Mouse (Mus musculus): ENCODE results near the gene Wipf2.

- no peak for TF ChIP-seq EP300 (IDR thresholded peaks at IDR 0.05; ENCODE audit: insufficient read depth, low read depth, low read length)
- no peak for TF ChIP-seq CTCF (IDR thresholded peaks at IDR 0.05)
These were observed 62.5 kb downstream of the Wipf2 start for GRCm38 (mm10) chr11:98925868-98926311.

Measured in heart, adult 2 months (tissue).